Mouse (Mus musculus) activated CD4-positive, CD25-positive, alpha-beta regulatory T cell, adult 9 weeks (primary cell): Measurements from ENCODE around the gene Nek7. TPM values are rescaled to one million over a fixed set of nuclear protein-coding genes. Genes with fewer than 3 reads are reported as not detected.

Source experiments
- polyA plus RNA-seq: library from polyadenylated mRNA; unstranded; fragments of 100-300 nt; shearing (Covaris generic); gene quantifications from one replicate; pipeline ENCODE4 v1.2.1, GENCODE M21; 2017

Gene Nek7
- 75.1 TPM for polyA plus RNA-seq

DNA sequence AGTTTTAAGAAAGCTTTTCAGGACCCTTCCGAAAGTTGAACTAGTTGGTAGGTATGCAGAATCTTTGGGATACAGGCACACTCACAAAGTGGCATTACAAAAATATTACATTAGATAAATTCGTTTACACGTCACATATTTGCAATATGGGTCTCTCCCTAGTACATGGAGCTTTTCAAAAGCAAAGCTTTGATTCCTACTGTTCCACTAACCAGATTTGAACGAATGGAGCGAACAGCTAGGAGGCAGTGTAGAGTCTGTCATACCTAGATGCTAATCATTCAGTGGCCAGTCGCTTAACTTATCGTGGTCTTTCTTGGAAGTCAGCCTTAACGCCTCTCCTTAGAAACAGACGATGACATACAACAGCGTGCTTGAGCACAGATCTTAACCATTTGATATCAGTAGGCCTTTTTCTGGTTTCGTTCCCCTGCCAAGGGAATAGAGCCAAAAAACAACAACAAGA is at the start of gene Nek7:
Nek7 (minus strand) TSS at position 146 of the 466 bp plus-strand sequence.

Other genes starting within 250 kb of the Nek7 start
- gene Lhx9, start 228.4 kb upstream of the Nek7 start, polyA plus RNA-seq: not detected
- 13.1 TPM for gene 2310009B15Rik, start 236.7 kb upstream of the Nek7 start, polyA plus RNA-seq